Mouse (Mus musculus) lung, embryonic 16.5 days (tissue): ENCODE measurements around the gene Igfbp5. TPM values are rescaled to one million over a fixed set of nuclear protein-coding genes. Genes with fewer than 3 reads are reported as not detected.

Source experiments
- ATAC-seq: fragments of 200-750 bp; cut with Nextera tagmentation; 2 replicates; pipeline ENCODE4 v1.8.0; 2017; ENCODE audit warnings: low read depth, mild to moderate bottlenecking, moderate library complexity
- H3K27ac ChIP-seq: fragments of 300-500 bp; sonication (generic); 2 replicates; pipeline ENCODE4 v1.5.1; 2014; ENCODE audit warnings: mild to moderate bottlenecking, control low read depth, low read length
- H3K27me3 ChIP-seq: fragments of 300-500 bp; sonication (generic); 2 replicates; pipeline ENCODE4 v1.6.1; 2014; ENCODE audit warnings: low read depth, low read length, mixed read lengths; ENCODE audit not compliant: control insufficient read depth, insufficient read depth
- H3K36me3 ChIP-seq: fragments of 300-500 bp; sonication (generic); 2 replicates; pipeline ENCODE4 v1.6.1; 2014; ENCODE audit warnings: low read length; ENCODE audit not compliant: control insufficient read depth, insufficient read depth
- H3K4me1 ChIP-seq: fragments of 300-500 bp; sonication (generic); replicated peaks from 2 replicates; pipeline ENCODE4 v1.6.1; 2014; ENCODE audit warnings: low read length, mixed read lengths; ENCODE audit not compliant: control insufficient read depth, insufficient read depth
- H3K4me2 ChIP-seq: fragments of 300-500 bp; sonication (generic); 2 replicates; pipeline ENCODE4 v1.6.1; 2014; ENCODE audit warnings: low read depth, low read length, control low read depth
- H3K4me3 ChIP-seq: fragments of 300-500 bp; sonication (generic); 2 replicates; pipeline ENCODE4 v1.5.1; 2014; ENCODE audit warnings: mild to moderate bottlenecking, low read length, control low read depth
- H3K9ac ChIP-seq: fragments of 300-500 bp; sonication (generic); 2 replicates; pipeline ENCODE4 v1.6.1; 2014; ENCODE audit warnings: low read length, control low read depth
- H3K9me3 ChIP-seq: fragments of 300-500 bp; sonication (generic); 2 replicates; pipeline ENCODE4 v1.6.1; 2016; ENCODE audit warnings: low read length; ENCODE audit not compliant: control insufficient read depth
- WGBS: fragments of 180-500 bp; shearing (Covaris S2); extraction: QIAGEN DNeasy Blood & Tissue Kit; methylation state at CpG from one replicate; pipeline ENCODE4 v1.1.7; 2014; 5-methylcytosine and 5-hydroxymethylcytosine counted together
- polyA plus RNA-seq: library from polyadenylated mRNA; unstranded; fragments of >200 nt; fragmentation: Nextera tagmentation; extraction: Ambion mirVana; gene quantifications from 2 replicates; pipeline ENCODE4 v1.2.1, GENCODE M21; 2015

The Igfbp5 gene
- polyA plus RNA-seq, 1 experiment from 2014 or later: 72.4 TPM

DNA sequence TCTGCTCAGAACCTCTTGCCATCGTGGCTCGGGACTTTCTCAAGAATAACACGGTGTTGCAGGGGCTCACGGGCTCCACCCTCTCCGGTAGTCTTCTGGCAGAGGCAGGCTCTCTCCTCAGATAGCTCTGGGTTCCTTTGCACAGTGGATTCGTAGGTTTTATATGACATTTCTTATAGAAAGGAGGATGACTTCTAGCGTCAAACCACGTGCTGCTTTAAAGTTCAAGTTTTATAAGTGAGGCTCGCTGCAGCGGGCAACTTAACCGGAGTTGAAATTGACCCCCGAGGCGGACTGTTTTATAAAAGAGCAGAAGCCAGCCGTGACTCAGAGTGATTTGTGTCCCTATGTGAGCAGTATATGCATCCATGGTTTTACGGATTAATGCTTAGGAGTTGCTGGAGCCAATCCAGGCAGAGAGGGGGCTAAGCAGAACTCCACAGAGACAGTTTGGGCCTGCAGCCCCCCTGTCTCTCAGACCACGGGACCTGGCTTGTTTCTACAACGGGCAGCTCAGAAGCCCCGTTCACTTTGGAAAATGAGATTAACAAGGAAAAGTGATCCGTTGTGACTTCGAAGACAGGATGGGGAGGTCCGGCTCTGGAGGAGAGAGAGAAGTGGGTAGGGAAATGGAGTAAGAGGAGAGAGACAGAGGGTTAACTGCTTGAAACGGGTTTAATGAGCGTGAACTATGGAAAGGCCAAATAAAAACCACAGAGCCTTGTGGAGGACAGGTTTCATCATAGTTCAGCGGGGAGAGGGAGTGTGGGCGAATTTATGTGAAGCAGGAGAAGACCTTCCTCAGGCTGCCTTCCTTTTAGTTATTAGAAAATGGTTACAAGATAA, 4.0 kb upstream of the Igfbp5 start:
- Histone ChIP-seq H3K4me1 (peaks cover 22% of the 10 kb centered on the region), H3K27me3 (peaks cover 16% of the 10 kb centered on the region; the same call in 1 of the 2 replicates), H3K36me3 (no peaks in the 10 kb centered on the region), H3K9me3 (no peaks in the 10 kb centered on the region), H3K27ac (no peak overlapping the region), H3K4me2 (peak overlapping the region; percentile 50), H3K9ac (peak overlapping the region; percentile 11; the same call in 1 of the 2 replicates), H3K4me3 (no peak overlapping the region)
- no peak for ATAC-seq
- 40% methylated on average over 25 of the region's 25 CpGs for WGBS

DNA sequence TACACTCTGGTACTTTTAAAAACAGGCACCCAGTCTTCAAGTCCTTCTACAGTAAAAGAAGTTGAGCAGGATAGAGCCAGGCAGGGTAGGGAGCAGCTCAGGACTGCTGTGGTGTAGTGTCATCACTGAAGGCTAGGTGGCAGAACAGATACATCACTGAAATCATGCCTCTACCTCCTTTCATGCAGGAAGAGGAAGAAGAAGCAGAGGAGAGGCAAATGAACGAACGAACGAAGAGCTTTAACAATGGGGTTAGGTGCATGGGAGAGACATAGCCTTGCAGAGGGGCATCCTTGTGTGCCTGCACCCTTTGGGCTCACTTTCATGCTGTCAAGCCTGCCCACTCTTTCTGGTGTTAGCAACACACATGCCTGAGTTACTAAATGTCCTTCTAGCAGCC, 3.2 kb upstream of the Igfbp5 start:
- H3K27me3 ChIP-seq: peaks cover 19% of the 10 kb centered on the region; the same call in 1 of the 2 replicates
- 4% methylated on average over 3 of the region's 3 CpGs for WGBS
- H3K9me3 ChIP-seq: no peaks in the 10 kb centered on the region
- no peak overlapping the region for H3K4me3 ChIP-seq
- H3K36me3 ChIP-seq: no peaks in the 10 kb centered on the region
- H3K4me2 ChIP-seq: peak overlapping the region; percentile 50
- H3K4me1 ChIP-seq: peaks cover 22% of the 10 kb centered on the region
- peak; percentile 35 for ATAC-seq
- no peak overlapping the region for H3K9ac ChIP-seq
- H3K27ac ChIP-seq: no peak overlapping the region

DNA sequence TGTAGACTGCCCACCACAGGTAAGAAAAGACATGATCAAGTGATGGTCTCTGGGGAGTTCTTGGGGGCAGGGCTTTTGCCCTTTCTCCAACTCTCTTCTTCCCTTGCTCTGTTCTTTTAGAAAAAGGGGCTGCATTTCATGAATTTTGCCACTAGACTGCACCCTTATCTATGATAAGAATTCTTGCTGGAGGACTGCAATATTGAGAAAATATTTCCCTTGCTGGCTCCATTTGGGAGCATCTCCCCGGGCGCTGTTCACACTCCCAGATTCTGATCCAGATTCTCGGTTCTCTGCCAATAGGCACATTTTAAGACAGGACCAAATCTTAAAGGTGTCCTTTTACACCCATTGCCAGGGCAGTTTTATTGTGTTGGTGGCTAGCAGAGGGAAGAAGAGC, 1.4 kb upstream of the Igfbp5 start:
- Histone ChIP-seq H3K9me3 (no peaks in the 10 kb centered on the region), H3K27ac (no peak overlapping the region), H3K4me2 (no peak overlapping the region), H3K4me1 (peaks cover 33% of the 10 kb centered on the region), H3K4me3 (no peak overlapping the region), H3K36me3 (no peaks in the 10 kb centered on the region), H3K9ac (no peak overlapping the region), H3K27me3 (peaks cover 22% of the 10 kb centered on the region)
- no peak for ATAC-seq
- WGBS: 19% methylated on average over 3 of the region's 3 CpGs

DNA sequence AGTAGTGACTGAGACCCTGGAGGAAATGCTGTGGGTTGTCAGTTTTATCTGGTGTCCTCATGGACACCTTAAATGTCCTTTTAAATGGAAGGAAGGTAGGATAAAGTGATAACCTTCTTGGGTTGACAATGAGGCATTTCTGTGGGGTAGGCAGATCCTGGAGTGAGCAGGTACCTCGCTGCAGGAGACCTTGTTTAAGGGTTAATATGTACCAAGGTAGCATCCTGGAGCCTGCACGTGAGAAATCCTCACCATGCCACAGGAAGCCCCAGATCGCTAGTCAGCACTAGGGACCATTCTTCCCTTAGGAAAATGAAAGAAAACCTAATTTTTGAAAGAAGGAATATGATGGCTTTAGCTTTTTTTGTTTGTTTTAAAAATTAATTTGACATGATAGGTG, 1.0 kb upstream of the Igfbp5 start:
- 4% methylated on average over 3 of the region's 3 CpGs for WGBS
- Histone ChIP-seq H3K27me3 (peaks cover 22% of the 10 kb centered on the region), H3K4me1 (peaks cover 36% of the 10 kb centered on the region), H3K4me2 (peak overlapping the region; percentile 70; the same call in 1 of the 2 replicates), H3K4me3 (no peak overlapping the region), H3K9ac (no peak overlapping the region), H3K27ac (no peak overlapping the region), H3K9me3 (no peaks in the 10 kb centered on the region), H3K36me3 (no peaks in the 10 kb centered on the region)
- no peak for ATAC-seq

DNA sequence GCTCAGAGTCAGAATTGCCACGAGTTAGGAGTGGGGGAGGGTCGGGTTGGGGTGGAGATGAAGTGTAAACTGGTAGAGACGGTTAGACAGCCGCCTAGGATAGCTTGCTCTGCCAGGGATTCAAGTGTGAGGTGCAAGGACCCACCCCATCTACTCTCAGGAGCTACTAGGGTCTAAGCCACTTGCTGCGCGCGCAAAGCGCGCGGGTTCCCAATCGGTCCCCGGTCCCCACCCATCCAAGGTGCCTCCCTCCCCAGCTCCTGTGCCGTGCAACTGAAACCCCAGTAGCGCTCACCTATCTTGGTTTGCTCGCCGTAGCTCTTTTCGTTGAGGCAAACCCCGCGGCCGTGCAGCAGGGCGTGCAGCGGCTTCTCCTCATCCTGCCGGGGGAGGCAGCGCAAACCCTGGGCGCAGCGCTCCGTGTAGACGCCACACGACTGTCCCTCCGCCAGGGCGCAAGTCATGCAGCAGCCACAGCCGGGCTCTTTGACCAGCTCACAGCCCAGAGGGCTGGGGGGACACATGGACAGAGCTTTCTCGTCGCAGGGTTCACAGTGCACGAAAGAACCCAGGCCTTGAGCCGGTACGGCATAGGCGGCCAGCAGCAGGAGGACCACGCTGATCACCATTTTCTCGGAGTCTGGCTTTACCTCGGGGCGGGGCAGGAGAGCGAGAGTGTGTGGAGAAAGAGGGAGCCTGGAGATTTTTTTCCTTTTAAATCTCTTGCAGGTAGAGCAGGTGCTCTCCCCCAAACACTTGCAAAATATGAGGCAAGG, 985 bp downstream of the Igfbp5 start:
- under 1% methylated on average over 43 of the region's 43 CpGs for WGBS
- H3K4me2 ChIP-seq: peak overlapping the region; percentile 70
- H3K9ac ChIP-seq: peak overlapping the region; percentile 78
- H3K27ac ChIP-seq: peak overlapping the region; percentile 95
- peak; percentile 5; the same call in 1 of the 2 replicates for ATAC-seq
- peaks cover 41% of the 10 kb centered on the region for H3K4me1 ChIP-seq
- no peaks in the 10 kb centered on the region for H3K36me3 ChIP-seq
- peak overlapping the region; percentile 64 for H3K4me3 ChIP-seq
- H3K9me3 ChIP-seq: no peaks in the 10 kb centered on the region
- H3K27me3 ChIP-seq: peaks cover 22% of the 10 kb centered on the region

DNA sequence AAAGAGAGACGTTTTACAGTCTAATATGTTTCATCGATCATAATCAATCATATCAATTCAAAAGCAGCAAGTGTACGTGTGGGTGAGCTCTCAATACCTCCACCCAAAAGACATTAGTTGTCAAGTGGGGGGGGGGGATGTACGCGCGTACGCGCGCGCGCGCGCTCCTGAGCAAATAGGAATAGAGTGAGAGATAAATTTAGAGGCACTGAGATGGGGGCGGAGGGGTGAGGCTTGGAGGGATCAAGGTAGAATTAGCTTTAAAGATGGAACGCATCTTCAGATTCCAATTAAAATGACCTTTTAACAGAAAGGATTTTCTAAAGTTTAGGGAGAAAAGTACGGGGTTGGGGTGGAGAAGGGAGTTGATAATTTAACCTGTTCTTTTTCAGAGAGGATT, 1.6 kb downstream of the Igfbp5 start:
- Histone ChIP-seq H3K4me2 (peak overlapping the region; percentile 70), H3K27me3 (peaks cover 22% of the 10 kb centered on the region), H3K4me1 (peaks cover 36% of the 10 kb centered on the region), H3K36me3 (no peaks in the 10 kb centered on the region), H3K9ac (peak overlapping the region; percentile 78), H3K4me3 (peak overlapping the region; percentile 64), H3K27ac (peak overlapping the region; percentile 95), H3K9me3 (no peaks in the 10 kb centered on the region)
- WGBS: 1% methylated on average over 16 of the region's 16 CpGs
- ATAC-seq: no peak

DNA sequence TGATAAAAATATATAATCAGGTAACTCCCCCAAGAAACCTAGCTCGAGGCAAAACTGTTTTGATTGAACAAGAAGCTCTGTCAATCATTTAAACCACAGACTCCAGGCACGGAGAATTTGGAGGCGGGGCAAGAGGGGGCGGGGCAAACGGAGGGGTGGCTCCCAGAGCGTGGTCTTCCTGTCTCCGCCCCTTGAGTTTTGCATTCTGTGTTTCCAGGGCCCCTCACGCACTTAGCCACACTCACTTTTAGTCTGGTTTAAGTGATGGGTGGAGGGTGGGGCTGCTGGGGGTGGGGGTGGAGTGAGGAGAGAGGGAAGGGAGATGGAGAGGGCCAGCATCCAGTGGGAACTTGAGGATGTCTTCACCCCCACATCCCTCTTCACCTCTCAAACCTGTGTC, 2.2 kb downstream of the Igfbp5 start:
- H3K9me3 ChIP-seq: no peaks in the 10 kb centered on the region
- peak overlapping the region; percentile 95; the same call in 1 of the 2 replicates for H3K27ac ChIP-seq
- H3K4me2 ChIP-seq: peak overlapping the region; percentile 70
- no peaks in the 10 kb centered on the region for H3K36me3 ChIP-seq
- no peak overlapping the region for H3K9ac ChIP-seq
- peak; percentile 39 for ATAC-seq
- under 1% methylated on average over 8 of the region's 8 CpGs for WGBS
- H3K4me1 ChIP-seq: peaks cover 36% of the 10 kb centered on the region
- H3K27me3 ChIP-seq: peaks cover 22% of the 10 kb centered on the region
- peak overlapping the region; percentile 64 for H3K4me3 ChIP-seq

DNA sequence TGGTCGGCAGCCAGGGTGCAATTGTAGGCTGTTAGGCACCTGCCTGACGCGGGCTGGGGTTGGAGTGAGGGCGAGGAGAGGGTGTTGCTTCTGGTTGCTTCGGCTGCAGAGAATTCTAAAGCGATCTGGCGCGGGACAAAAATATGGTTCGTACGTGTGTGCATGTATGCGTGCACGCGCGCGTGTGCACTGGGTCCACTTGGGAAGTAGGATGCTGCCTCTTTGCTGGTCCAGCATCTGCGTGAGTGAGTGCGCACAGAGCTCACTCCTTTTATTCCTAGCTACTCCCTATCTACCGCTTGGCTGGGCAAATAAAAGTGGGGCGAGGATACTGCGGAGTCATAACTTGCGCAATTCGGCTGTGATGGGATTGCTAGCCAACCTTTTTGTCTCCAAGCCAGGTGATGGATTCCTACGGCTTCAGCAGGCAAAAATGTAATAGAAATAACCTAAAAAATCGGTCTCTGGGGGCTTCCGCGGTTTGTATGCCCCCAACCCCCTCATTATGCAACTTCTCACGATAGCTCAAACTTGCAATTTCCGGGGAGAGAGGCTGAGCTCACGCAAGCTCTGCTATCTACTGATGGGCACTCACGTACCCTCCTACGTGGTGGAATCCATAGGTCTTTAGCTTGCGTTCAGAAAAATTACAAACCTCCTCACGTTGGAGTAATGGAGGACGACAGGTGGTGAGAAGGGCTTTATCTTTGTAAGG, 2.8 kb downstream of the Igfbp5 start:
- under 1% methylated on average over 34 of the region's 34 CpGs for WGBS
- peaks cover 36% of the 10 kb centered on the region for H3K4me1 ChIP-seq

DNA sequence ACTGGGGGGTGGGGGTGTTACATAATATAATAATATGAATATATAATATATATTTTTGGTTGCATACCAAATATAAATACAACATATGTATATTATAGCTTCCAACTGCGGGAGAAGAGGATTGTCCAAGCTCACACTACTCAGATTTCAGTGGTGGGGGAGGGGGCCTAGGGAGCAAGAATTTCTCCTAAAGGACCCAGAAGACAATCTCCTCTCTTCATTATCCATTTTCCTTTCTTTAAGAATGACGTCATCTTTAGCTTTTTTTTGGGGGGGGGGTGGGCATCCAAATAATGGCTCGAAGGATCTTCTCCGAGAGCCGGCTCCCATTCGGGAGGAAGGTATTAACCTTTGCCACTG, 3.4 kb downstream of the Igfbp5 start:
- H3K36me3 ChIP-seq: no peaks in the 10 kb centered on the region
- H3K4me1 ChIP-seq: peaks cover 36% of the 10 kb centered on the region
- ATAC-seq: no peak
- peak overlapping the region; percentile 64 for H3K4me3 ChIP-seq
- peaks cover 13% of the 10 kb centered on the region for H3K27me3 ChIP-seq
- 0% methylated on average over 6 of the region's 6 CpGs for WGBS
- H3K9me3 ChIP-seq: no peaks in the 10 kb centered on the region
- H3K27ac ChIP-seq: peak overlapping the region; percentile 72
- peak overlapping the region; percentile 70 for H3K4me2 ChIP-seq
- H3K9ac ChIP-seq: peak overlapping the region; percentile 61

More for the DNA sequence above, 2.8 kb downstream of the Igfbp5 start:
- H3K9ac ChIP-seq: peak overlapping the region; percentile 61
- H3K4me3 ChIP-seq: peak overlapping the region; percentile 64
- H3K36me3 ChIP-seq: no peaks in the 10 kb centered on the region
- peak overlapping the region; percentile 70 for H3K4me2 ChIP-seq
- ATAC-seq: no peak
- H3K27ac ChIP-seq: peak overlapping the region; percentile 72
- peaks cover 19% of the 10 kb centered on the region for H3K27me3 ChIP-seq
- H3K9me3 ChIP-seq: no peaks in the 10 kb centered on the region
